Mouse (Mus musculus) limb, embryonic 14.5 days (tissue): Measurements from ENCODE around the gene Stat1. TPM values are rescaled to one million over a fixed set of nuclear protein-coding genes. Genes with fewer than 3 reads are reported as not detected.

Experiments used
- ATAC-seq: fragments of 200-750 bp; cut with Nextera tagmentation; 2 replicates; pipeline ENCODE4 v1.8.0; 2017; ENCODE audit warnings: low read depth, moderate number of reproducible peaks, moderate TSS enrichment; ENCODE audit not compliant: low FRiP score
- DNase-seq: peaks from one replicate; pipeline ENCODE4 v3.0.0-alpha.2; 2015; ENCODE audit warnings: low spot score
- H3K27ac ChIP-seq: fragments of 300-500 bp; sonication (generic); replicated peaks from 2 replicates; pipeline ENCODE4 v1.5.1; 2014; ENCODE audit warnings: low read depth, mild to moderate bottlenecking, low read length, moderate library complexity, mixed read lengths
- H3K27me3 ChIP-seq: fragments of 300-500 bp; sonication (generic); 2 replicates; pipeline ENCODE4 v1.6.1; 2014; ENCODE audit warnings: low read length, mixed read lengths; ENCODE audit not compliant: control insufficient read depth, insufficient read depth
- H3K36me3 ChIP-seq: fragments of 300-500 bp; sonication (generic); 2 replicates; pipeline ENCODE4 v1.6.1; 2014; ENCODE audit warnings: mild to moderate bottlenecking, low read length, moderate library complexity, mixed read lengths; ENCODE audit not compliant: control insufficient read depth, insufficient read depth
- H3K4me1 ChIP-seq: fragments of 300-500 bp; sonication (generic); 2 replicates; pipeline ENCODE4 v1.6.1; 2014; ENCODE audit warnings: antibody characterized with exemption, low read length, mixed read lengths; ENCODE audit not compliant: control insufficient read depth, insufficient read depth
- H3K4me2 ChIP-seq: fragments of 300-500 bp; sonication (generic); replicated peaks from 2 replicates; pipeline ENCODE4 v1.6.1; 2014; ENCODE audit warnings: low read depth, mild to moderate bottlenecking, low read length, moderate library complexity; ENCODE audit not compliant: severe bottlenecking
- H3K4me3 ChIP-seq: fragments of 300-500 bp; sonication (generic); replicated peaks from 2 replicates; pipeline ENCODE4 v1.5.1; 2014; ENCODE audit warnings: low read length
- H3K9ac ChIP-seq: fragments of 300-500 bp; sonication (generic); 2 replicates; pipeline ENCODE4 v1.6.1; 2014; ENCODE audit warnings: mild to moderate bottlenecking, low read depth, low read length, moderate library complexity; ENCODE audit not compliant: severe bottlenecking
- H3K9me3 ChIP-seq: fragments of 300-500 bp; sonication (generic); 2 replicates; pipeline ENCODE4 v1.6.1; 2016; ENCODE audit warnings: low read length; ENCODE audit not compliant: control insufficient read depth
- POLR2A ChIP-seq: fragments of 200-500 bp; IDR thresholded peaks from 2 replicates; pipeline ENCODE4 v1.8.0; 2012; ENCODE audit warnings: inconsistent platforms, mild to moderate bottlenecking, moderate library complexity, borderline replicate concordance; ENCODE audit not compliant: insufficient read depth, insufficient read length; ENCODE audit errors: extremely low read depth
- WGBS: fragments of 180-500 bp; shearing (Covaris S2); extraction: QIAGEN DNeasy Blood & Tissue Kit; methylation state at CpG from one replicate; pipeline ENCODE4 v1.1.7; 2014; 5-methylcytosine and 5-hydroxymethylcytosine counted together
- polyA plus RNA-seq, 2 experiments: library from polyadenylated mRNA; depleted of rRNA in 1 of 2; stranded (reverse) in 1 of 2; unstranded in 1 of 2; fragments of >200 nt; fragmentation: Nextera tagmentation in 1 of 2; extraction: Ambion mirVana in 1 of 2; gene quantifications; 2 replicates each; pipeline versions ENCODE4 v1.2.1 to v1.2.3; 2012 to 2014

Gene Stat1
- polyA plus RNA-seq, 2 experiments: 12.9 to 20.6 TPM

GRCm38 (mm10) chr1:52111217-52111616, 8.0 kb upstream of the Stat1 start:
- H3K4me2 ChIP-seq: no peak overlapping the region
- TF ChIP-seq POLR2A: no peak
- no peaks in the 10 kb centered on the region for H3K9me3 ChIP-seq
- DNase-seq (no peak), ATAC-seq (no peak)
- no peak overlapping the region for H3K9ac ChIP-seq
- H3K4me1 ChIP-seq: no peaks in the 10 kb centered on the region; the same call in 1 of the 2 replicates
- no peak overlapping the region for H3K4me3 ChIP-seq
- H3K27ac ChIP-seq: no peak overlapping the region
- H3K36me3 ChIP-seq: no peaks in the 10 kb centered on the region
- no peaks in the 10 kb centered on the region for H3K27me3 ChIP-seq
- WGBS: 57% methylated on average over 3 of the region's 3 CpGs

- ATAC-seq: no peak
- WGBS: 75% methylated on average over 1 of the region's 1 CpGs
- TF ChIP-seq POLR2A: no peak
- no peaks in the 10 kb centered on the region for H3K9me3 ChIP-seq
- no peak overlapping the region for H3K4me3 ChIP-seq
- no peaks in the 10 kb centered on the region for H3K36me3 ChIP-seq
- H3K4me2 ChIP-seq: no peak overlapping the region
- no peak overlapping the region for H3K27ac ChIP-seq
- no peaks in the 10 kb centered on the region for H3K27me3 ChIP-seq
- no peak for DNase-seq
- H3K4me1 ChIP-seq: no peaks in the 10 kb centered on the region; the same call in 1 of the 2 replicates
- H3K9ac ChIP-seq: no peak overlapping the region
These were observed 6.9 kb upstream of the Stat1 start for GRCm38 (mm10) chr1:52112301-52112700.

- Histone ChIP-seq H3K9ac (peak overlapping the region; percentile 40), H3K4me3 (peak overlapping the region; percentile 28), H3K4me1 (no peaks in the 10 kb centered on the region; the same call in 1 of the 2 replicates), H3K4me2 (peak overlapping the region; percentile 57), H3K27ac (peak overlapping the region; percentile 22), H3K36me3 (no peaks in the 10 kb centered on the region), H3K27me3 (no peaks in the 10 kb centered on the region), H3K9me3 (no peaks in the 10 kb centered on the region)
- ATAC-seq (no peak), DNase-seq (no peak)
- no peak for TF ChIP-seq POLR2A
- WGBS: 24% methylated on average over 7 of the region's 7 CpGs
These were observed 6.1 kb upstream of the Stat1 start for GRCm38 (mm10) chr1:52113067-52113665.

- TF ChIP-seq POLR2A: peak; percentile 58; the same call in 1 of the 2 replicates
- Histone ChIP-seq H3K27me3 (no peaks in the 10 kb centered on the region), H3K4me1 (peaks cover 1% of the 10 kb centered on the region; the same call in 1 of the 2 replicates), H3K4me3 (peak overlapping the region; percentile 28), H3K9ac (peak overlapping the region; percentile 40), H3K27ac (peak overlapping the region; percentile 22), H3K36me3 (no peaks in the 10 kb centered on the region), H3K4me2 (peak overlapping the region; percentile 57), H3K9me3 (no peaks in the 10 kb centered on the region)
- ATAC-seq: peak; percentile 98
- under 1% methylated on average over 27 of the region's 32 CpGs for WGBS
- DNase-seq: peak; percentile 97
These were observed 5.6 kb upstream of the Stat1 start for GRCm38 (mm10) chr1:52113666-52114069.

- 79% methylated on average over 3 of the region's 3 CpGs for WGBS
- no peak overlapping the region for H3K9ac ChIP-seq
- ATAC-seq (no peak), DNase-seq (no peak)
- H3K4me3 ChIP-seq: no peak overlapping the region
- no peaks in the 10 kb centered on the region for H3K36me3 ChIP-seq
- H3K27ac ChIP-seq: no peak overlapping the region
- H3K9me3 ChIP-seq: no peaks in the 10 kb centered on the region
- peaks cover 4% of the 10 kb centered on the region; the same call in 1 of the 2 replicates for H3K4me1 ChIP-seq
- H3K27me3 ChIP-seq: no peaks in the 10 kb centered on the region
- H3K4me2 ChIP-seq: no peak overlapping the region
- TF ChIP-seq POLR2A: no peak
These were observed 2.8 kb upstream of the Stat1 start for GRCm38 (mm10) chr1:52116441-52116840.
